Mouse (Mus musculus): Measurements from ENCODE around the gene Capzb.

- TF ChIP-seq GATA1 (IDR thresholded peaks at IDR 0.05; ENCODE audit: borderline replicate concordance, low read length) (no peak), FLI1 (IDR thresholded peaks at IDR 0.05; ENCODE audit: low read length) (no peak)
Observed at GRCm38 (mm10) chr4:139230376-139231120, 37.8 kb downstream of the Capzb start.
